ENCODE assay signal across 22 mouse cellular contexts in the genomic region with DNA sequence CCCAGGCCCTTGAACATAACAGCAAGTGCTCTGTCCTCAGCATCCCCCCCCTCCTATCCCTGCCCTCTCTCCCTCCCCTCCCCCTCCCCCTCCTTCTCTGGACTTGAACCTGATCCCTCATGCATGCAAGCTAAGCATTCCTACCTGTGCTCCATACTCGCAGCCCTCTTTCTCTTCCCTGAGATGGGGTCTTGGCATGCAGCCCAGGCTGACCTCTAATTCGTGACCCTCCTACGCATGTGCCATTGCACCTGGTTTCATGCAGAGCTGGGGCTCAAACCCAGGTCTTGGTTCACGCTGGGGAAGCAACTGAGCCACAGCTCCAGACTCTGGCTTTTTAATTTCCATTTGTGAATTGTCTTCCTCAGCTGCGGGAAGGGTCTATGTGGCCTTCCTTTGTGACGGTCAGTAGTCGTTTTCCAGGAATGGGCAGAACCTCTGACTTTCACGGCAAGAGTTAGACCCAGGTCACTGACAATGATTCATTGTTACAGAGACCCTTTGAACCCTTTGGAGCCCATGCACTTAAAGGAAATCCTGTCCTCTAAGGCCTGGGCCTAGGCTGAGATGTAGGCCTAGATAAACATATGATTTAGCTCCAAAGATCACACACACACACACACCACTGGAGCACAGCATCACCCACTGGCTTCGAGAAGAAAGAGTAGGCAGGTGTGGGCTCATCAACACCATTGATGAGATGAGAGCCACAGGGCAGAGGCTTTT. TPM values are rescaled to one million over a fixed set of nuclear protein-coding genes. Genes with fewer than 3 reads are reported as not detected.
"Had no signal": no experiment of that assay in that cellular context is flagged by ENCODE, and none has a peak within 500 bp of the region (broad histone marks: within the 10 kb centered on the region; RNA-seq: fewer than 3 reads in every experiment).

No protein-coding gene starts in this region.

- DNase-seq: left cerebral cortex, postnatal 4 days; lung, adult 18-20 months; lung, postnatal 4 days; retina, postnatal 1 day; right cerebral cortex, postnatal 4 days; thymus, postnatal 4 days had no signal

- H3K4me2 ChIP-seq: limb, embryonic 13.5 days; midbrain, embryonic 15.5 days; neural tube, embryonic 13.5 days; stomach, embryonic 15.5 days had no signal

- H3K4me3 ChIP-seq: limb, embryonic 13.5 days; midbrain, embryonic 10.5 days; midbrain, embryonic 15.5 days; neural tube, embryonic 13.5 days; stomach, embryonic 15.5 days had no signal

- H3K9ac ChIP-seq: limb, embryonic 13.5 days; liver, embryonic 14.5 days; midbrain, embryonic 15.5 days; neural tube, embryonic 13.5 days; stomach, embryonic 15.5 days had no signal

- H3K4me1 ChIP-seq: limb, embryonic 13.5 days; midbrain, embryonic 10.5 days; midbrain, embryonic 15.5 days; neural tube, embryonic 13.5 days; stomach, embryonic 15.5 days had no signal

- ATAC-seq: inflammation-experienced regulatory T-cells, adult 6 months; midbrain, embryonic 15.5 days had no signal

- H3K27me3 ChIP-seq: limb, embryonic 13.5 days; midbrain, embryonic 15.5 days; neural tube, embryonic 13.5 days; stomach, embryonic 15.5 days had no signal

- H3K36me3 ChIP-seq: limb, embryonic 13.5 days; midbrain, embryonic 10.5 days; midbrain, embryonic 15.5 days; neural tube, embryonic 13.5 days; stomach, embryonic 15.5 days had no signal

- H3K27ac ChIP-seq: limb, embryonic 13.5 days; liver, embryonic 14.5 days; midbrain, embryonic 10.5 days; midbrain, embryonic 15.5 days; neural tube, embryonic 13.5 days; stomach, embryonic 15.5 days had no signal

- H3K9me3 ChIP-seq: limb, embryonic 13.5 days; midbrain, embryonic 10.5 days; midbrain, embryonic 15.5 days; neural tube, embryonic 13.5 days; stomach, embryonic 15.5 days had no signal

RNA-seq across cellular contexts. Expression of gene Grrp1, which starts 12.1 kb away (rescaled TPM):
- total RNA-seq: megakaryocyte, adult 5-6 weeks had no signal
- polyA plus RNA-seq: inflammation-experienced regulatory T-cells, adult 6 months had no signal

RNA-seq across cellular contexts. Expression of gene Gm30191, which starts 19.3 kb away (rescaled TPM):
- total RNA-seq: layer of hippocampus, adult 18-20 months; layer of hippocampus, postnatal 14 days; left cerebral cortex, adult 18-20 months; left cerebral cortex, postnatal 10 days; left cerebral cortex, postnatal 4 days; liver, adult 2 months; megakaryocyte, adult 5-6 weeks had no signal
- polyA plus RNA-seq: inflammation-experienced regulatory T-cells, adult 6 months; limb, embryonic 13.5 days; liver, adult 2 months; liver, embryonic 14.5 days; lung, embryonic 16.5 days; midbrain, embryonic 15.5 days; neural tube, embryonic 13.5 days; spleen, adult 2 months; stomach, embryonic 15.5 days; testis, adult 2 months had no signal

RNA-seq across cellular contexts. Expression of gene E130218I03Rik, which starts 22.6 kb away (rescaled TPM):
- total RNA-seq: layer of hippocampus, adult 18-20 months; layer of hippocampus, postnatal 14 days; left cerebral cortex, adult 18-20 months; left cerebral cortex, postnatal 10 days; left cerebral cortex, postnatal 4 days; liver, adult 2 months; megakaryocyte, adult 5-6 weeks had no signal
- polyA plus RNA-seq: liver, adult 2 months; liver, embryonic 14.5 days; spleen, adult 2 months had no signal
